Mouse (Mus musculus) adrenal gland, adult 18-20 months (tissue): ENCODE measurements around the gene Hcar1. TPM values are rescaled to one million over a fixed set of nuclear protein-coding genes. Genes with fewer than 3 reads are reported as not detected.
A peak's percentile ranks its signal among the peaks of the same experiment; 100 is the strongest.

ENCODE experiments used
- DNase-seq, 2 experiments: peaks; one replicate each; pipeline ENCODE4 v3.0.0; 2021 to 2022; ENCODE audit warnings: low spot score in 2 of 2
- long read RNA-seq, 2 experiments: library from polyadenylated mRNA; stranded (forward); transcript quantifications; one replicate each; pipeline ENCODE4 v2.0.0; 2021
- total RNA-seq, 2 experiments: library from RNA; stranded (reverse); gene quantifications; 1 replicate in 1 of 2; 2 replicates in 1 of 2; pipeline ENCODE4 v1.2.3; 2021

The Hcar1 gene
- 10 to 100 TPM in 1 of 2 experiments, 1 to 10 TPM in 1; 5.1 to 18.0 TPM for total RNA-seq
- long read RNA-seq, experiment 1, transcript Hcar1-201 (1 exons, 3,285 nt), result major isoform, 14 of 14 reads
- long read RNA-seq, experiment 1, partial matches to known transcripts, result 0 of 14 reads
- long read RNA-seq, experiment 1, other reads (novel, unspliced or antisense), result 0 of 14 reads
- long read RNA-seq, experiment 2, transcript Hcar1-201 (1 exons, 3,285 nt), result major isoform, 6 of 6 reads
- long read RNA-seq, experiment 2, partial matches to known transcripts, result 0 of 6 reads
- long read RNA-seq, experiment 2, other reads (novel, unspliced or antisense), result 0 of 6 reads

- DNase-seq, result no peak
Measured at GRCm38 (mm10) chr5:123879928-123880327, at the start of gene Hcar1. Hcar1 (minus strand) TSS chr5:123880020.

GRCm38 (mm10) chr5:123927118-123927517 is 47.3 kb upstream of the Hcar1 start, which contains the start of gene Gm43518:
Gm43518 (plus strand) TSS chr5:123927418.
- DNase-seq, result no peak

GRCm38 (mm10) chr5:123922112-123922511 is 42.3 kb upstream of the Hcar1 start:
- DNase-seq, result no peak

DNA sequence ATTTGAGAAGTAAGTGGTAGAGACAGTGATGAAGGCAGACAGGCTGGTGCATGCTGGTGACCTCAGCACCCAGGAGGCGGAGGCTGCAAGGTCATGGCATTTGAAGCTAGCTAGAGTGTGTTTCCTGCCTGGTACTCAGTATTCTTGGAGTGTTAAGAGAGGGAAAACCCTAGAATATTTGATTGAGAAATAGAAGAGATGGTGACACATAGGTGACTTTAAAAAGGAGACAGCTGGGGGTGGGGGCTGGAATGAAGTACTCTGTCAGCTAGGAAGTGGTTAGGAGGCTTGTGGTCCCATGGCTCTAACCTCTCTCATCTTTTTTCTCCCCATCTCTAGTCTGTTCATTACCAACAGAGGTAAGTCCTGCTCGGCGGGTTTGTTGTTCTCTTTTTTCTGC is 35.0 kb upstream of the Hcar1 start:
- peak in 1 of 2 experiments; percentile 32 for DNase-seq

DNA sequence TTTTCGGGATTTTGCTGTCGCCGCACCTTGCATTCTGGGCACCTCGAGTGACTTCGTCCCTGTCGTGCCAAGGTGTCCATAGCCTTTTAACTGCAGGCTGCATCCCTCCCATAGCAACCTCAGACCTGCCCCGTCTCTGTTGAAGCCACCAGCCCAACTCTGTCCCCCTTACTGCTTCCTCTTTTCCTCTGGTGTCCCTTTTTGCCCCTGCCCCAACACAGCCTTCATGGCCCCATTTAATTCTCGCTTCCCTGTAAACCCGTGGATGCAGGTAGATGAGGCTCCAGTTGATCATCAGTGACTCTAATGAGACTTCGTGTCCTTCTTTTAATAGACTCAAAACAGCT is 27.8 kb upstream of the Hcar1 start:
- no peak for DNase-seq

- peak; percentile 100 for DNase-seq
Measured at GRCm38 (mm10) chr5:123906976-123907630, 27.3 kb upstream of the Hcar1 start, which contains the start of gene Denr. Denr (plus strand) TSS chr5:123907175.

DNA sequence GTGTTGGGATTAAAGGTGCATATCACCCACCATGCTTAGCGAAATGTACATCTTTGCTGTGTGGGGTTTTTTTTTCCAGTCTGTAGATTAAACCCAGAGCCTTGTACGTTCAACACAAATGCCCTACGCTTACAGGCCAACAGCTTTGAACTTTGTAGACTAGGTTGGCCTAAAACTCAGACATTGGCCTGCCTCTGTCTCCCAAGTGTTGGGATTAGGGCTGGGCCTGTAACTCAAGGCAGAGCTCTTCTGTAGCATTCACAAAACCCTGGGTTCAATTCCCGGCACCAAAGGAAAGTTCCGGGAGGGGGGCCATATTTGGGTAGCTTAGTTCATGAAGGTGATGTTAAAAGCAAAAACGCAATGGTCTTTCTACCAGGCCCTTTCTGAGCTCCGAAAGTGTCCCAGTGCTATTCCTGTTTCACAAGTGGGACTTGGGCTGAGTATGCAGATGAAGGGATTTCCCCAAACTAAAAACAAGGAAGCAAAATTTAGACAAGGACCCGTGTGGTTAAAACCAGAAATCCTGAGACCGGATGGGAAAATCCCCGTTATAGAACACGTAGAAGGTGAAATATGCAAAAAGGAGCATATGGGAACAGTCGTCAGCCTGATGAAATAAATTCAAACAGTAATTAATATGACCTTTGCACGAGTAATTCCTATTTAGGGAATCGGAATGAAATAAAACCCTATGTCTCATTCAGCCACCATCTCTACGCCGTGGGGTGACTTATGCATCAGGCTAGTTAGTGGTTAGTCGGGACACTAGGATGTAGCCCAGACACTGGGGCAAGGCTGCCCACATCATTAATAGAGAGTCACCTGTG is 26.5 kb upstream of the Hcar1 start:
- no peak for DNase-seq

DNA sequence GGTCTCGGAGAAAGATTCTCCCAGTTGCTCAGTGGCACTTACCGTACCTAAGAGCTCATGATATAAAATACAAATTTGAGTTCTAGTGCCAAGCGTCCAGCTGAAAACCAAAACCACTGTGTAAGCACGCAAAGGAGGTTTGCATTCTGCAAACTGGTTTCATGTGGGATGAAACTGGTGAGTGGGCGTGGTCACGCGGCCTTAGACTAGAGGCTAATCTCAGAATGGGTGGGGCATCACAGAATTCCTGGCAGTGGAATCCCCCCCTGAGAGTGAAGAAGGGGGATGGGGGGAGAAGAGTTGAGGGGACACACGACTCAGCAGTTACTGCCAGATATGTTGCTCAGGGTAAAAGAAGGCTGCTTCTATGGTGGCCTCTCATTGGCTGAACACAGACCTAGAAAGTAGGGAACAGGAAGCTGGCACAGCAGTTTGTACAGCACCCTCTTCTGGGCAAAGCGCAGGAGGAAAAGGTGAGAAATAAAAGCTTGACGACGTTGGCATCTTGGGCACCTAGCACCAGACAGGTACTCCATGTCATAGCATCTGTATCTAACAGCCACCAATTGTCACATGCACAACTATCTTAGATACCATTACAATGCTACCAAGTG is 24.3 kb upstream of the Hcar1 start:
- DNase-seq, result no peak

GRCm38 (mm10) chr5:123897352-123897751 is 17.5 kb upstream of the Hcar1 start:
- DNase-seq, result no peak

- DNase-seq, result no peak
Measured at GRCm38 (mm10) chr5:123896395-123896794, 16.6 kb upstream of the Hcar1 start.

- DNase-seq, result no peak
Measured at GRCm38 (mm10) chr5:123893520-123893919, 13.7 kb upstream of the Hcar1 start.

- DNase-seq, result no peak
Measured at GRCm38 (mm10) chr5:123891669-123892068, 11.8 kb upstream of the Hcar1 start.

DNA sequence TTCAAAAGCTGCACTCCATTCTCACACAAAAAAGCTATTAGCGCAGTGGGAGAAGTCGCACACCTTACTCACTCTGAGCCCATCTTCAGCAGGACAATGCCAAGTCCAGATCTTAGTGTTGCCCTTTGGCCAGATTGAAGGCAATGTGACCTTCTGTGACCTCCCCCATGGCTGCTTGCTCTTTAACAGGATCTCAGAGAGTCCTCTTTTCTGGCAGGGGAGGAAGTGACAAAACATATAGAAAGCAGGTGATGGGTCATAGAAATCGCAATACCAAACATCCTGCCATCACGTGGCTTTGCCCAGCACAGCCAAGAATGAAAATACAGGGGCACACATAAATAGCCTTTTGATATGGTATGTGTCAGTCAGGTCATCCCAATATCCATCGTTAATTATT is 11.2 kb upstream of the Hcar1 start:
- no peak for DNase-seq

DNA sequence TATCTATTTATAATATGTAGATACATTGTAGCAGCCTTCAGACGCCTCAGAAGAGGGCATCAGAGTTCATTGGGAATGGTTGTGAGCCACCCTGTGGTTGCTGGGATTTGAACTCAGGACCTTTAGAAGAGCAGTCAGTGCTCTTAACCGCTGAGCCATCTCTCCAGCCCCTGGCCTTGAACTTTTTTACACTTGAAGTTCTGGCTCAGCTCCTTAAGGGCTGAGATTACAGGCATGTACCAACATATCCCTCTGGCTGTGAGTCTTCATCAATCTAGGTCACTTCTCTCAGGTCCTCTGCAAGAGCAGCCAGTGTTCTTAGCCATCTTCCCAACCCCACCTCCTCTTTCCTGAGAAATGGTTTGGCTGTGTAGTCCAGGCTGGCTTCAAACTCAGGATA is 10.5 kb upstream of the Hcar1 start:
- no peak for DNase-seq

GRCm38 (mm10) chr5:123886365-123886764 is 6.5 kb upstream of the Hcar1 start:
- DNase-seq, result no peak

GRCm38 (mm10) chr5:123884332-123884731 is 4.5 kb upstream of the Hcar1 start:
- DNase-seq, result no peak

DNA sequence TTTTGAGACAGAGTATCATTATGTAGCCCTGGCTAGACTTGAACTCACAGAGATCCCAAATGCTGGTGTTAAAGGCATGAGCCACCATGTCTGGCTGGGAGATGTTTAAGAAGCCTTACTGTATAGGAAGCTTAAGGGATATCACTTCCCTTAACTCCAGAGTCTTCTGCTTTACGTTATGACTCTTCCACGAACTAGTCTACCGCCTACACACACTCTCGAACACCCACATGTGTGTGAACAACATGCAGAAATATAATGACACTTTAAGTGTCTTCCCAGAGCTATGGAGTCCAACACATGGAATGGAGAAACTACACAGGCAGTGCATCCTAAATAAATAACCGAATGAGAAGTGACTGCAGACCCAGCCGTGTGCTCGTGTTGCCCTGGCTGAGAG is 4.1 kb upstream of the Hcar1 start:
- no peak for DNase-seq

- no peak for DNase-seq
Measured at GRCm38 (mm10) chr5:123880778-123881177, 958 bp upstream of the Hcar1 start.

DNA sequence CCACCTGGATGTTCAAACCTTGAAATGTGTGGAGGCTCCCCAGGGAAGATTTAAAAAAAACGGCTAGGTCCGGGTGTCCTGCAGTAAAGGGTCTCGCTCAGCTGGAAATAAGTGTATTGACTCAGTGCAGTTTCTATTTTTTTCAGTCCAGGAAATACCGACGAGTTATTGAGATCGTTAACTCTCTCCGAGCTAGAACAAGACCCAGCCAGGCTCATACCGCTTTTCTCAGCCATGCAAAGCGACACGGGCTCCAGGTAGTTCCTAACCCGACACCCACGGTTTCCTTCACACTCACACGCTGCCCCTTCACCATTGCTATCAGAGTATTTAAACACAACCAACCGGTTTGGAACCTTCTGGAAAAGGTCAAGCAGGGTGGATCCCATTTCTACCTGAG is 1.8 kb downstream of the Hcar1 start:
- no peak for DNase-seq

- DNase-seq, result no peak
Measured at GRCm38 (mm10) chr5:123874177-123874576, 5.6 kb downstream of the Hcar1 start.

GRCm38 (mm10) chr5:123869615-123870014 is 10.2 kb downstream of the Hcar1 start:
- DNase-seq, result no peak
